Mouse (Mus musculus) thymus, adult 2 months (tissue): Measurements from ENCODE around the gene Kcnh1. TPM values are rescaled to one million over a fixed set of nuclear protein-coding genes. Genes with fewer than 3 reads are reported as not detected.

ENCODE experiments used
- DNase-seq: peaks from one replicate; pipeline ENCODE4 v3.0.0; 2021
- H3K27ac ChIP-seq: fragments of 200-500 bp; 2 replicates; pipeline ENCODE4 v1.5.1; 2012; ENCODE audit warnings: low read length, control low read depth; ENCODE audit not compliant: control insufficient read depth, insufficient read depth
- H3K27me3 ChIP-seq: fragments of 200-500 bp; 2 replicates; pipeline ENCODE4 v1.6.1; 2012; ENCODE audit warnings: mild to moderate bottlenecking, low read length, moderate library complexity, mixed read lengths; ENCODE audit not compliant: control insufficient read depth, insufficient read depth
- H3K36me3 ChIP-seq: fragments of 200-500 bp; 2 replicates; pipeline ENCODE4 v1.6.1; 2012; ENCODE audit warnings: mild to moderate bottlenecking, low read length, moderate library complexity; ENCODE audit not compliant: control insufficient read depth, insufficient read depth
- H3K4me1 ChIP-seq: fragments of 200-500 bp; replicated peaks from 2 replicates; pipeline ENCODE4 v1.6.1; 2012; ENCODE audit warnings: low read length; ENCODE audit not compliant: control insufficient read depth, insufficient read depth
- H3K4me3 ChIP-seq: fragments of 200-500 bp; 2 replicates; pipeline ENCODE4 v1.5.1; 2012; ENCODE audit warnings: mild to moderate bottlenecking, low read length, control low read depth, moderate library complexity; ENCODE audit not compliant: control insufficient read depth, insufficient read depth
- CTCF ChIP-seq: fragments of 200-500 bp; IDR thresholded peaks from 2 replicates; pipeline ENCODE4 v1.5.1; 2012; ENCODE audit warnings: mild to moderate bottlenecking, control low read depth, low read length, moderate library complexity, borderline replicate concordance; ENCODE audit not compliant: control insufficient read depth, poor library complexity, insufficient read depth; ENCODE audit errors: extremely low read depth
- POLR2A ChIP-seq: fragments of 200-500 bp; IDR thresholded peaks from 2 replicates; pipeline ENCODE4 v1.6.1; 2012; ENCODE audit warnings: mild to moderate bottlenecking, low read length, control low read depth, moderate library complexity; ENCODE audit not compliant: control insufficient read depth, poor library complexity, insufficient read depth; ENCODE audit errors: extremely low read depth
- WGBS: fragments of 180-500 bp; shearing (Covaris S2); methylation state at CpG from one replicate; pipeline ENCODE4 v1.1.7; 2018; 5-methylcytosine and 5-hydroxymethylcytosine counted together
- polyA plus RNA-seq: library from polyadenylated mRNA; depleted of rRNA; stranded (reverse); fragments of >200 nt; gene quantifications from 2 replicates; pipeline ENCODE4 v1.2.3, GENCODE M21; 2012

Gene Kcnh1
- polyA plus RNA-seq, 1 experiment = 1.0 TPM

GRCm38 (mm10) chr1:192207956-192208355, 17.4 kb downstream of the Kcnh1 start:
- Histone ChIP-seq H3K36me3 (no peaks in the 10 kb centered on the region), H3K27ac (no peak overlapping the region), H3K4me1 (no peaks in the 10 kb centered on the region), H3K27me3 (no peaks in the 10 kb centered on the region), H3K4me3 (no peak overlapping the region)
- DNase-seq = no peak
- TF ChIP-seq CTCF = no peak
- no peak for TF ChIP-seq POLR2A
- 74% methylated on average over 5 of the region's 5 CpGs for WGBS

DNA sequence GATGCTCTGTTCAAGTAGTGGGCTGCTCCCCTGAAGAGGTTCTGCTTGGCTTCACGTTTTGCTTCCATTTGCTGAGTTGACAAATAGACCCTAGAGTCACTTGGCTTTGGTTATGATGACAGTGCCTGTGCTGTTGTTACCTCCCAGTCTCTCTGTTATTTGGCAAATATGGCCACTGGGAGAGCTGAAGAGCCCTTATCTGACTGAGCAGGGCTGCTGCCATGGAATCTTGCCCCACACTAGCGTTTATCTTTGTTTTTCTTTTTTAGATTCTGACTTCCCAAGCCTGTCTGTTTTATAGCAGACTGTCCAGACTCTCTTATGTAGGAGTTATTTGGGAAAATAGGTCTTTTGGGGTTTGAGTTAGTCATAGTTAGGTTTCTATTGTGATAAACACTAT, 21.9 kb downstream of the Kcnh1 start:
- WGBS = 77% methylated on average over 2 of the region's 2 CpGs
- H3K4me1 ChIP-seq = no peaks in the 10 kb centered on the region

GRCm38 (mm10) chr1:192214666-192215065, 24.1 kb downstream of the Kcnh1 start:
- WGBS = 89% methylated on average over 4 of the region's 4 CpGs
- no peak for DNase-seq
- Histone ChIP-seq H3K27me3 (no peaks in the 10 kb centered on the region), H3K4me3 (no peak overlapping the region), H3K27ac (no peak overlapping the region), H3K4me1 (no peaks in the 10 kb centered on the region), H3K36me3 (no peaks in the 10 kb centered on the region)
- no peak for TF ChIP-seq POLR2A
- TF ChIP-seq CTCF = no peak

More for the DNA sequence above, 21.9 kb downstream of the Kcnh1 start:
- TF ChIP-seq CTCF (no peak), POLR2A (no peak)
- H3K4me3 ChIP-seq = no peak overlapping the region
- H3K27me3 ChIP-seq = no peaks in the 10 kb centered on the region
- H3K27ac ChIP-seq = no peak overlapping the region
- DNase-seq = no peak
- H3K36me3 ChIP-seq = no peaks in the 10 kb centered on the region

DNA sequence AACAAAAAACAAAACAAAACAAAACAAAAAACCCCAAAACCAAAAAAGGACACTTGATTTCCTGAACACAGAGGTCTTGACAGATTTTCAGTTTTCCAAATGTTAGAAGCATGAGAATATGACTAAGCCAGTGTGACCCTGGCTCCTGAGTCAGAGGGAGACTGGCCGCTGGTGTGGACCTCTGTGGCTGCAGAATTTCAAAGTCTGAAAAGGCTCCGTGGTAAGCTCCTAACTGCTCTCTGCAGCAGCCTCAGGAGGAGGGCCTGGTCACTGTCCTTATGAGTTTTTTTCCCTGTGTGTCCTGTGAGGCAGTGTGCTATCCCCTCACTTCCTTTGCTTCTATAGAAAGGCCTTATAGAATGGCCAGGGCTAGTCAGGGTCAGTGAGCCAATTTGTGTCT, 29.6 kb downstream of the Kcnh1 start:
- Histone ChIP-seq H3K4me3 (no peak overlapping the region), H3K36me3 (no peaks in the 10 kb centered on the region), H3K27ac (no peak overlapping the region), H3K27me3 (no peaks in the 10 kb centered on the region), H3K4me1 (no peaks in the 10 kb centered on the region)
- WGBS = 70% methylated on average over 2 of the region's 2 CpGs
- TF ChIP-seq CTCF (no peak), POLR2A (no peak)
- DNase-seq = no peak

GRCm38 (mm10) chr1:192224161-192224560, 33.6 kb downstream of the Kcnh1 start:
- Histone ChIP-seq H3K27ac (no peak overlapping the region), H3K36me3 (no peaks in the 10 kb centered on the region), H3K4me3 (no peak overlapping the region), H3K27me3 (no peaks in the 10 kb centered on the region), H3K4me1 (no peaks in the 10 kb centered on the region)
- no peak for TF ChIP-seq CTCF
- TF ChIP-seq POLR2A = no peak
- no peak for DNase-seq
- WGBS = 73% methylated on average over 4 of the region's 4 CpGs

- DNase-seq = no peak
- TF ChIP-seq CTCF = no peak
- TF ChIP-seq POLR2A = no peak
- Histone ChIP-seq H3K36me3 (no peaks in the 10 kb centered on the region), H3K27ac (no peak overlapping the region), H3K4me1 (no peaks in the 10 kb centered on the region), H3K4me3 (no peak overlapping the region), H3K27me3 (no peaks in the 10 kb centered on the region)
- 27% methylated on average over 1 of the region's 1 CpGs for WGBS
Observed at GRCm38 (mm10) chr1:192232696-192233095, 42.1 kb downstream of the Kcnh1 start.

GRCm38 (mm10) chr1:192246836-192247235, 56.3 kb downstream of the Kcnh1 start:
- Histone ChIP-seq H3K27me3 (no peaks in the 10 kb centered on the region), H3K4me3 (no peak overlapping the region)
- 70% methylated on average over 3 of the region's 3 CpGs for WGBS

More at GRCm38 (mm10) chr1:192246836-192247235, 56.3 kb downstream of the Kcnh1 start:
- H3K27ac ChIP-seq = no peak overlapping the region
- no peaks in the 10 kb centered on the region for H3K4me1 ChIP-seq
- no peak for DNase-seq
- TF ChIP-seq POLR2A (no peak), CTCF (no peak)
- H3K36me3 ChIP-seq = no peaks in the 10 kb centered on the region
